Mouse (Mus musculus) embryonic fibroblast, embryonic 13.5 days (primary cell): Measurements from ENCODE around the gene Mpo.

ENCODE experiments used
- CTCF ChIP-seq: IDR thresholded peaks from 2 replicates; pipeline ENCODE4 v1.5.1; 2011; ENCODE audit warnings: mild to moderate bottlenecking, control low read depth, low read length, moderate library complexity, borderline replicate concordance; ENCODE audit not compliant: insufficient read depth
- POLR2A ChIP-seq: IDR thresholded peaks from 2 replicates; pipeline ENCODE4 v1.6.1; 2011; ENCODE audit warnings: low read depth, mild to moderate bottlenecking, control low read depth, low read length, moderate library complexity

DNA sequence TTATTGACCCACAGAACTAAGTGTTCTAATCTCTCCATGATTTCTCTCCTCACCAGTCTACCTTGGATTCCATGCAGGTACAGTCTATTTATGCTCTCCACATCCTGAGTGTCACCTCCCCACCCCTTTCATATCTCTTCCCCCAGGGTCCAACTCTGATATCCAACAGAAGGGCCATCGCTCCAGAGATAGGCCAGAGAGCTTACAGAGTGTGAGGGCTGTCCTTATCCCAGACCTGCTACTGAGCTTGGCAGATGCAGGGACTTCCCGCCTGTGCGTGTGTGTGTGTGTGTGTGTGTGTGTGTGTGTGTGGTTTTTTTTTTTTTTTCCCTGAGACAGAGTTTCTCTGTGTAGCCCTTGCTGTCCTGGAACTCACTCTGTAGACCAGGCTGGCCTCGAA, 24.6 kb upstream of the Mpo start:
- TF ChIP-seq CTCF, result no peak
- no peak for TF ChIP-seq POLR2A
